24 mouse cellular contexts compared by ENCODE assay signal in genomic region chr16:23146280-23146679, GRCm38 (mm10). TPM values are rescaled to one million over a fixed set of nuclear protein-coding genes. Genes with fewer than 3 reads are reported as not detected.
DNase-seq lines count a peak whose midpoint lies in the region; ATAC-seq and TF ChIP-seq lines count a peak whose summit lies in the region.
"Had no signal": no experiment of that assay in that cellular context is flagged by ENCODE, and none has a peak within 500 bp of the region (broad histone marks: within the 10 kb centered on the region; RNA-seq: fewer than 3 reads in every experiment).

Gene Adipoq (plus strand): TSS chr16:23146536.

- no peak within 1 kb of the TSS for H3K4me3 ChIP-seq in lung, adult 2 months (replicated peaks; ENCODE audit: extremely low read depth, low read depth, low read length)
- H3K4me3 ChIP-seq: forebrain, embryonic 12.5 days; heart, embryonic 13.5 days; limb, embryonic 13.5 days; liver, embryonic 15.5 days had no signal

- intact Hi-C loops in gastrocnemius, postnatal 36 days (cut with DNase I): no loop called here

- no peak for DNase-seq in gastrocnemius, adult 8-10 months (ENCODE audit: low spot score in 2 of 2)
- no peak for DNase-seq in gastrocnemius, postnatal 36 days
- DNase-seq in lung, adult 2 months: no peak
- no peak for DNase-seq in lung, adult 18-20 months
- peak; percentile 63 for DNase-seq in adrenal gland, postnatal 10 days
- DNase-seq in large intestine, adult 2 months (ENCODE audit: low read depth, low spot score): no peak
- DNase-seq: B cell, adult 2 months; cerebellum, adult 18-20 months; kidney, adult 11 months; kidney, postnatal 14 days; layer of hippocampus, adult 9-11 months; lung, postnatal 14 days; right cerebral cortex, adult 18-20 months; thymus, postnatal 25 days had no signal

- 87% methylated on average over 3 of the region's 3 CpGs for WGBS in lung, adult 2 months
- 94% methylated on average over 3 of the region's 3 CpGs for WGBS in large intestine, adult 2 months

- ATAC-seq in megakaryocyte progenitor cell, adult 5-6 weeks (replicated peaks; ENCODE audit: poor library complexity): no peak
- ATAC-seq: hindbrain, postnatal 0 days had no signal

- no peaks in the 10 kb centered on the region for H3K4me1 ChIP-seq in lung, adult 2 months (ENCODE audit: control insufficient read depth, insufficient read depth, low read length)
- H3K4me1 ChIP-seq: forebrain, embryonic 12.5 days; limb, embryonic 13.5 days had no signal

- TF ChIP-seq CTCF in lung, adult 2 months (IDR thresholded peaks at IDR 0.05; ENCODE audit: insufficient read depth, low read length): no peak

- TF ChIP-seq POLR2A in lung, adult 2 months (IDR thresholded peaks at IDR 0.05; ENCODE audit: borderline replicate concordance, extremely low read depth, low read depth, low read length): no peak

RNA-seq across cellular contexts. Expression of gene Adipoq, which starts in this region (rescaled TPM):
- 10 to 100 TPM in 3 of 4 experiments, 1 to 10 TPM in 1; 2.3 to 45.4 (median 17.8) TPM for total RNA-seq in gastrocnemius, adult 8-10 months (2022)
- 10 to 100 TPM in 1 of 2 experiments, 1 to 10 TPM in 1; 5.6 to 13.1 TPM for total RNA-seq in gastrocnemius, postnatal 36 days (2021)
- 19.3 and 57.0 TPM in 2 replicates for polyA plus RNA-seq in lung, adult 2 months (2012; rRNA removed)
- total RNA-seq in adrenal gland, postnatal 10 days (2021): 100 to 1,000 TPM; 387 to 442 TPM
- polyA plus RNA-seq in large intestine, adult 2 months (2012; rRNA removed): 26.4 and 29.8 TPM in 2 replicates
- not detected in 2 replicates for total RNA-seq in megakaryocyte progenitor cell, adult 5-6 weeks (2015)
- not detected in 2 replicates for total RNA-seq in megakaryocyte progenitor cell, adult 5-6 weeks (2017)
- total RNA-seq: hematopoietic stem cell, adult 5-6 weeks; hindbrain, postnatal 0 days; megakaryocyte-erythroid progenitor cell, adult 5-6 weeks; midbrain, postnatal 0 days had no signal
- polyA plus RNA-seq: forebrain, embryonic 12.5 days; hindbrain, postnatal 0 days; liver, embryonic 15.5 days; midbrain, postnatal 0 days; stomach, embryonic 14.5 days had no signal

Comparison
In these comparisons a context has a peak if more than half of its experiments do, and no peak if none do; other contexts are left out.
1. RNA of gene Adipoq (total RNA-seq): 387 to 442 TPM in adrenal gland, postnatal 10 days; 2.3 to 45.4 TPM in gastrocnemius, adult 8-10 months, 5.6 to 13.1 TPM in gastrocnemius, postnatal 36 days and not detected in megakaryocyte progenitor cell, adult 5-6 weeks; every median in the first group is over 4 times any median in the second.